ENCODE assay signal across 8 mouse cellular contexts in genomic region chr2:13278114-13278862, GRCm38 (mm10). TPM values are rescaled to one million over a fixed set of nuclear protein-coding genes. Genes with fewer than 3 reads are reported as not detected.
DNase-seq lines count a peak whose midpoint lies in the region; ATAC-seq and TF ChIP-seq lines count a peak whose summit lies in the region.

No protein-coding gene starts in this region.

- no peaks in the 10 kb centered on the region for H3K4me1 ChIP-seq in intestine, postnatal 0 days (replicated peaks; ENCODE audit: control insufficient read depth, insufficient read depth, low read length)
- no peaks in the 10 kb centered on the region for H3K4me1 ChIP-seq in intestine, embryonic 16.5 days (ENCODE audit: control insufficient read depth, insufficient read depth, low read length)

- whole genome bisulfite sequencing in intestine, postnatal 0 days = 52% methylated on average over 10 of the region's 10 CpGs
- WGBS in intestine, embryonic 16.5 days = 56% methylated on average over 10 of the region's 10 CpGs

- peak; percentile 16 for DNase-seq in ES-CJ7 (ENCODE audit: low read depth, low spot score)
- DNase-seq in layer of hippocampus, adult 9-10 months (ENCODE audit: low spot score) = no peak
- DNase-seq in urinary bladder, adult 18-20 months (ENCODE audit: low spot score in 2 of 2) = no peak
- DNase-seq in kidney, postnatal 4 days = no peak

- peak; percentile 76 for TF ChIP-seq CTCF in intestine, postnatal 0 days (IDR thresholded peaks at IDR 0.05; ENCODE audit: low read depth)

- no peaks in the 10 kb centered on the region for H3K27me3 ChIP-seq in intestine, postnatal 0 days (replicated peaks; ENCODE audit: control insufficient read depth, insufficient read depth, low read length)
- H3K27me3 ChIP-seq in intestine, embryonic 16.5 days (replicated peaks; ENCODE audit: control insufficient read depth, insufficient read depth, low read length) = no peaks in the 10 kb centered on the region

- ATAC-seq in intestine, postnatal 0 days = no peak
- no peak for ATAC-seq in intestine, embryonic 16.5 days
- ATAC-seq in erythroblast, adult 5-6 weeks (replicated peaks; ENCODE audit: low FRiP score, poor library complexity, severe bottlenecking) = peak; percentile 60; the same call in 1 of the 2 replicates
- ATAC-seq in megakaryocyte, adult 5-6 weeks (ENCODE audit: poor library complexity, severe bottlenecking) = peak; percentile 77

- H3K27ac ChIP-seq in intestine, postnatal 0 days (ENCODE audit: low read depth, low read length) = no peak overlapping the region
- H3K27ac ChIP-seq in intestine, embryonic 16.5 days (ENCODE audit: low read length) = no peak overlapping the region

- H3K9ac ChIP-seq in intestine, postnatal 0 days (ENCODE audit: low read depth, low read length) = no peak overlapping the region
- no peak overlapping the region for H3K9ac ChIP-seq in intestine, embryonic 16.5 days (ENCODE audit: low read depth, low read length)

- no peak overlapping the region for H3K4me2 ChIP-seq in intestine, postnatal 0 days (replicated peaks; ENCODE audit: low read depth)
- H3K4me2 ChIP-seq in intestine, embryonic 16.5 days (ENCODE audit: low read depth, low read length) = no peak overlapping the region

- no peak overlapping the region for H3K4me3 ChIP-seq in intestine, postnatal 0 days (ENCODE audit: low read depth, low read length)
- H3K4me3 ChIP-seq in intestine, embryonic 16.5 days (ENCODE audit: low read length) = no peak overlapping the region

- H3K36me3 ChIP-seq in intestine, postnatal 0 days (ENCODE audit: control insufficient read depth, insufficient read depth) = peaks cover 9% of the 10 kb centered on the region; the same call in 1 of the 2 replicates
- no peaks in the 10 kb centered on the region; the same call in 1 of the 2 replicates for H3K36me3 ChIP-seq in intestine, embryonic 16.5 days (ENCODE audit: control insufficient read depth, insufficient read depth, low read length)

- no peaks in the 10 kb centered on the region for H3K9me3 ChIP-seq in intestine, postnatal 0 days (ENCODE audit: control insufficient read depth)
- H3K9me3 ChIP-seq in intestine, embryonic 16.5 days (ENCODE audit: control insufficient read depth, low read length) = no peaks in the 10 kb centered on the region

RNA-seq across cellular contexts. Expression of gene Rsu1, which starts 7.1 kb away (rescaled TPM):
- 66.4 and 68.3 TPM in 2 replicates for polyA plus RNA-seq in intestine, postnatal 0 days (2015; fragmentation: Nextera tagmentation; extraction: Ambion mirVana)
- polyA plus RNA-seq in intestine, embryonic 16.5 days (2015; fragmentation: Nextera tagmentation; extraction: Ambion mirVana) = 100 and 103 TPM in 2 replicates
- 38.4 and 38.5 TPM in 2 replicates for total RNA-seq in erythroblast, adult 5-6 weeks (2015; ENCODE audit: low replicate concordance)
- total RNA-seq in erythroblast, adult 5-6 weeks (2017; ENCODE audit: low replicate concordance) = 24.4 and 49.3 TPM in 2 replicates
- 121 and 131 TPM in 2 replicates for total RNA-seq in megakaryocyte, adult 5-6 weeks (2015)
- 182 and 188 TPM in 2 replicates for total RNA-seq in megakaryocyte, adult 5-6 weeks (2017)

Comparison
In these comparisons a context has a peak if more than half of its experiments do, and no peak if none do; other contexts are left out.
1. ATAC-seq: peak in erythroblast, adult 5-6 weeks (single experiment) and megakaryocyte, adult 5-6 weeks (single experiment); none in intestine, postnatal 0 days (single experiment) and intestine, embryonic 16.5 days (single experiment).